Mouse (Mus musculus): ENCODE measurements around the gene Spock1. TPM values are rescaled to one million over a fixed set of nuclear protein-coding genes. Genes with fewer than 3 reads are reported as not detected.

Gene Spock1
- polyA plus RNA-seq, 1 experiment = 0.50 TPM

DNA sequence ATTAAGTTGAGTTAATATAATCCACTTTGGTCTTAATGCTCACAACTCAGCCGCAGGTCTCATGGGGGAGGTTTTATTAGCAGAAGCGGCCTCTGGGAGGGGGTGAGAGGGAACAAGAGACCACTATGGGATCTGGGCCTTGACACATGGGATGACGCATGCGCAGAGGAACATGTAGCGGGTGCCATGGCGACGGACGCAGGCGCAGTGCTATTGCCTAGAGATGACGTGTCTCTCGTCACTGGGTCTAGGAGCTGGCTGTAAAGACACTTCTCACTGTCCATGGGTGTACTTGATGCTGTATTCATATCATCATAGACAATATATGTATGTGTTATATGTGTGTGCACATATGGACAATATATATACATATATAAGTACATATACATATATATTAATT lies 29.3 kb downstream of the Spock1 start:
- no peaks in the 10 kb centered on the region for H3K79me3 ChIP-seq (ENCODE audit: low read depth)
- H3K79me2 ChIP-seq (ENCODE audit: control insufficient read depth, insufficient read depth) = no peaks in the 10 kb centered on the region
- no peak for TF ChIP-seq MAX (IDR thresholded peaks at IDR 0.05)
- no peak for TF ChIP-seq FOSL1 (IDR thresholded peaks at IDR 0.05; ENCODE audit: insufficient read depth, low read length, poor library complexity, severe bottlenecking)
- no peak for TF ChIP-seq MYOG (IDR thresholded peaks at IDR 0.05; ENCODE audit: control insufficient read depth, extremely low read depth, insufficient read length)
- no peak for TF ChIP-seq CEBPB (IDR thresholded peaks at IDR 0.05; ENCODE audit: low read depth)
- TF ChIP-seq CTCF (IDR thresholded peaks at IDR 0.05; ENCODE audit: control insufficient read depth, insufficient read depth, insufficient read length) = no peak
- TF ChIP-seq MYOD1 (IDR thresholded peaks at IDR 0.05; ENCODE audit: control insufficient read depth, insufficient read length, low read depth) = no peak
- no peak for TF ChIP-seq USF1 (IDR thresholded peaks at IDR 0.05; ENCODE audit: low read depth)
- H3K27me3 ChIP-seq (ENCODE audit: control insufficient read depth, insufficient read depth, insufficient read length) = no peaks in the 10 kb centered on the region
- no peaks in the 10 kb centered on the region for H3K36me3 ChIP-seq (ENCODE audit: control insufficient read depth, insufficient read depth)
- H3K4me3 ChIP-seq (ENCODE audit: insufficient read depth, poor library complexity, severe bottlenecking) = no peak overlapping the region
- no peak overlapping the region for H3ac ChIP-seq (ENCODE audit: control insufficient read depth, insufficient read length, low read depth)

DNA sequence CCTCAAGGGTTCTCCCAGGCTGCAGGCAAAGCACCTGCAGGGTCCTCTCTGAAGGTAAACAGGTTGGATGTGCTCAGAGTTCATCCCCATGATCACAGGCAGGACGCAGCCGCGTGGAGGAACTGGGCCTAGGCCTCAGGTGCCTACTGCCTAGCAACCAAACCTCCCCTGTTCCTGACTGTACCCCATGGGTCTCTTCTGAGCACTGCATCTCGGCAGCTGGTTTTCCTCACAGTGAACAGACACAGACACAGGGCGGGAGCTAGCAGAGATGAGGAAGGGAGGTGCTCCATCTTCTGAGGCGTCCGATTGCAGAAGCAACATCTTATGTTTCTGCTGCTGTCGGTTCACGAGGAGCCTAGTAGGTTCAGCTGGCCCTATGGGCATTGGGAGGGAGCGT lies 30.4 kb downstream of the Spock1 start:
- H3K79me3 ChIP-seq (ENCODE audit: low read depth) = no peaks in the 10 kb centered on the region
- TF ChIP-seq USF1 (IDR thresholded peaks at IDR 0.05; ENCODE audit: low read depth) (no peak), CTCF (IDR thresholded peaks at IDR 0.05; ENCODE audit: control insufficient read depth, insufficient read depth, insufficient read length) (no peak), MAX (IDR thresholded peaks at IDR 0.05) (no peak), FOSL1 (IDR thresholded peaks at IDR 0.05; ENCODE audit: insufficient read depth, low read length, poor library complexity, severe bottlenecking) (no peak), MYOG (IDR thresholded peaks at IDR 0.05; ENCODE audit: control insufficient read depth, extremely low read depth, insufficient read length) (no peak), CEBPB (IDR thresholded peaks at IDR 0.05; ENCODE audit: low read depth) (no peak), MYOD1 (IDR thresholded peaks at IDR 0.05; ENCODE audit: control insufficient read depth, insufficient read length, low read depth) (no peak)
- H3K27me3 ChIP-seq (ENCODE audit: control insufficient read depth, insufficient read depth, insufficient read length) = no peaks in the 10 kb centered on the region
- no peak overlapping the region for H3K4me3 ChIP-seq (ENCODE audit: insufficient read depth, poor library complexity, severe bottlenecking)
- H3K79me2 ChIP-seq (ENCODE audit: control insufficient read depth, insufficient read depth) = no peaks in the 10 kb centered on the region
- H3K36me3 ChIP-seq (ENCODE audit: control insufficient read depth, insufficient read depth) = no peaks in the 10 kb centered on the region
- H3ac ChIP-seq (ENCODE audit: control insufficient read depth, insufficient read length, low read depth) = no peak overlapping the region

DNA sequence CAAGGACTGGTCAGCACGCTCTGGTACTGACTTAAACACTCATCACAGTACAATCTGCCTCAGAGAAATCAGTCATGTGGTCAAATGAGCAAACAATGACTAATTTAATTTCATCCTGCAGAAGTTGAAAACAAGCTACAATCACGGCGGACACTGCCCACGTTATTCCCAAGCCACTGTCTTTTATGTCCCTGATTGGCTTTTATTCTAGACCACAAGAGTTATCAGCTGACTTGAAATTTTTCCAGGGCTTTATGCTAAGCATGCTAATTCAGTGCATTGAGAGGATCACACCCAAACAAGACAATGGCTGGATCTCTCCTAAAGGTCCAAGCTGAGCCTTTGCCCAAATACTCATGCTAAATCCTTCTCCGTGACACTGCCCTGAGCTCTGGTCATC lies 31.2 kb downstream of the Spock1 start:
- TF ChIP-seq USF1 (IDR thresholded peaks at IDR 0.05; ENCODE audit: low read depth) (peak; percentile 50), MYOD1 (IDR thresholded peaks at IDR 0.05; ENCODE audit: control insufficient read depth, insufficient read length, low read depth) (no peak), CTCF (IDR thresholded peaks at IDR 0.05; ENCODE audit: control insufficient read depth, insufficient read depth, insufficient read length) (no peak), MAX (IDR thresholded peaks at IDR 0.05) (no peak), CEBPB (IDR thresholded peaks at IDR 0.05; ENCODE audit: low read depth) (no peak), MYOG (IDR thresholded peaks at IDR 0.05; ENCODE audit: control insufficient read depth, extremely low read depth, insufficient read length) (no peak), FOSL1 (IDR thresholded peaks at IDR 0.05; ENCODE audit: insufficient read depth, low read length, poor library complexity, severe bottlenecking) (no peak)
- no peak overlapping the region for H3K4me3 ChIP-seq (ENCODE audit: insufficient read depth, poor library complexity, severe bottlenecking)

DNA sequence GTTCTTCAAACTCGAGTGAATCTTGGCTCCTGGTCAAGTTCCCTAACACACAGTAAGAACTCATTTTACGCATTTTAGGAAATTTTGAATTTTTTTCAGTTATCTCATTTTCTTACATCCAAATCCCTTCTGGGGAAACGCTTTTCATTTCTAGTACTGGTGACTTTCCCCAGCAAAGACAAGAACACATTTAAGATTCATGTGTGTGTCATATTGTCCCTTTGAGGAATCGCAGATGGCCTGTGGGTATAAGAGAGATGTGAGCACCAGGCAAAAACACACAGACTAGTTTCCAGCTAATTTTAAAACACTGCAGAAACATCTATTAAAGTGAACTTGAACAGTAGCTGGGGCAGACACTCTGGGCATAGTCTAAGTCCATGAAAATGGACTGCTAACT lies 38.1 kb downstream of the Spock1 start:
- Histone ChIP-seq H3K36me3 (ENCODE audit: control insufficient read depth, insufficient read depth) (no peaks in the 10 kb centered on the region), H3K27me3 (ENCODE audit: control insufficient read depth, insufficient read depth, insufficient read length) (no peaks in the 10 kb centered on the region), H3ac (ENCODE audit: control insufficient read depth, insufficient read length, low read depth) (no peak overlapping the region), H3K79me3 (ENCODE audit: low read depth) (no peaks in the 10 kb centered on the region), H3K4me3 (ENCODE audit: insufficient read depth, poor library complexity, severe bottlenecking) (no peak overlapping the region), H3K79me2 (ENCODE audit: control insufficient read depth, insufficient read depth) (no peaks in the 10 kb centered on the region)
- no peak for TF ChIP-seq CEBPB (IDR thresholded peaks at IDR 0.05; ENCODE audit: low read depth)
- TF ChIP-seq MYOG (IDR thresholded peaks at IDR 0.05; ENCODE audit: control insufficient read depth, extremely low read depth, insufficient read length) = no peak
- TF ChIP-seq CTCF (IDR thresholded peaks at IDR 0.05; ENCODE audit: control insufficient read depth, insufficient read depth, insufficient read length) = no peak
- TF ChIP-seq FOSL1 (IDR thresholded peaks at IDR 0.05; ENCODE audit: insufficient read depth, low read length, poor library complexity, severe bottlenecking) = no peak
- TF ChIP-seq MAX (IDR thresholded peaks at IDR 0.05) = no peak

More for the DNA sequence above, 31.2 kb downstream of the Spock1 start:
- Histone ChIP-seq H3ac (ENCODE audit: control insufficient read depth, insufficient read length, low read depth) (no peak overlapping the region), H3K36me3 (ENCODE audit: control insufficient read depth, insufficient read depth) (no peaks in the 10 kb centered on the region), H3K79me2 (ENCODE audit: control insufficient read depth, insufficient read depth) (no peaks in the 10 kb centered on the region), H3K27me3 (ENCODE audit: control insufficient read depth, insufficient read depth, insufficient read length) (no peaks in the 10 kb centered on the region), H3K79me3 (ENCODE audit: low read depth) (no peaks in the 10 kb centered on the region)

DNA sequence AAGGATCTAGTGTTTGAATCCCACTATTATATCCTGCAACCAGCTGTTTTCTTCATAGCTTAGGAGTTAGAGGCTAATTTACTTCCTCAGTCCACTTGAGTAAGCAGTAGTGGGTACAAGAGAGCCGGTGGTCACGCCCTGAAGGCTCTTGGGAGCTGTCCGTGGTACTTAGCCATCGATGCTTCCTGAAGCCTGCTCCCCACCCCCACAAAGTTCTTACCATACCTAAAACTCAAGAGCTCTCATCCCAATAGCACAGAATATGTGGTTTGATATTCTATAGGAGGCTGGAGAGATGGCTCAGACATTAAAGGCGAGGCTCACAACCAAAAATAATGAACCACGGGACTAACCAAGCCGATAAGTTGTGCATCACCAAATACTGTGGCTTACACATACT lies 40.5 kb downstream of the Spock1 start:
- TF ChIP-seq MAX (IDR thresholded peaks at IDR 0.05) = no peak
- no peak for TF ChIP-seq FOSL1 (IDR thresholded peaks at IDR 0.05; ENCODE audit: insufficient read depth, low read length, poor library complexity, severe bottlenecking)
- no peak for TF ChIP-seq USF1 (IDR thresholded peaks at IDR 0.05; ENCODE audit: low read depth)
- TF ChIP-seq MYOG (IDR thresholded peaks at IDR 0.05; ENCODE audit: control insufficient read depth, extremely low read depth, insufficient read length) = no peak
- TF ChIP-seq CEBPB (IDR thresholded peaks at IDR 0.05; ENCODE audit: low read depth) = no peak
- TF ChIP-seq MYOD1 (IDR thresholded peaks at IDR 0.05; ENCODE audit: control insufficient read depth, insufficient read length, low read depth) = no peak
- TF ChIP-seq CTCF (IDR thresholded peaks at IDR 0.05; ENCODE audit: control insufficient read depth, insufficient read depth, insufficient read length) = no peak
- Histone ChIP-seq H3K79me2 (ENCODE audit: control insufficient read depth, insufficient read depth) (no peaks in the 10 kb centered on the region), H3K27me3 (ENCODE audit: control insufficient read depth, insufficient read depth, insufficient read length) (no peaks in the 10 kb centered on the region), H3K36me3 (ENCODE audit: control insufficient read depth, insufficient read depth) (no peaks in the 10 kb centered on the region), H3ac (ENCODE audit: control insufficient read depth, insufficient read length, low read depth) (no peak overlapping the region), H3K79me3 (ENCODE audit: low read depth) (no peaks in the 10 kb centered on the region), H3K4me3 (ENCODE audit: insufficient read depth, poor library complexity, severe bottlenecking) (no peak overlapping the region)

DNA sequence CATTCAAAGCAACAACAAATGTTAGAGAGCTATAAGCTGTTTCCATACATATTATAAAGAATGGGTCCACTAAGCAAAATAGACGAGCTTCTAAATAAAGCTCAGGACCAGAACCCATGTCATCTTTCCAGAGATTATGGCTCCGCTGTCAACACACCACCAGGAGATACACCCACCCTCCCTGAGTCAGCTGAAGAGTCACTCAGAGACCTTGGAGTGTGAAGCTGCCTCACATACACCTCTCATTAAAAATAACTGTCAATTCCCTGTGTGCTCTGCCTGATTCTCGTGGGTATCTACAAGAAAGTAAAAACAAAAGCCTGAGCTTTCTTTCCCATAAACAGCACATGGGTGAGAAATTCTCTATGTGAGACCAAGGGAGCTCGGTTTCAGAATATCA lies 43.1 kb downstream of the Spock1 start:
- Histone ChIP-seq H3K27me3 (ENCODE audit: control insufficient read depth, insufficient read depth, insufficient read length) (no peaks in the 10 kb centered on the region), H3K36me3 (ENCODE audit: control insufficient read depth, insufficient read depth) (no peaks in the 10 kb centered on the region), H3K4me3 (ENCODE audit: insufficient read depth, poor library complexity, severe bottlenecking) (no peak overlapping the region), H3ac (ENCODE audit: control insufficient read depth, insufficient read length, low read depth) (no peak overlapping the region), H3K79me2 (ENCODE audit: control insufficient read depth, insufficient read depth) (no peaks in the 10 kb centered on the region), H3K79me3 (ENCODE audit: low read depth) (no peaks in the 10 kb centered on the region)
- no peak for TF ChIP-seq CEBPB (IDR thresholded peaks at IDR 0.05; ENCODE audit: low read depth)
- TF ChIP-seq MAX (IDR thresholded peaks at IDR 0.05) = no peak
- no peak for TF ChIP-seq CTCF (IDR thresholded peaks at IDR 0.05; ENCODE audit: control insufficient read depth, insufficient read depth, insufficient read length)
- TF ChIP-seq USF1 (IDR thresholded peaks at IDR 0.05; ENCODE audit: low read depth) = no peak
- no peak for TF ChIP-seq MYOG (IDR thresholded peaks at IDR 0.05; ENCODE audit: control insufficient read depth, extremely low read depth, insufficient read length)
- TF ChIP-seq MYOD1 (IDR thresholded peaks at IDR 0.05; ENCODE audit: control insufficient read depth, insufficient read length, low read depth) = no peak
- no peak for TF ChIP-seq FOSL1 (IDR thresholded peaks at IDR 0.05; ENCODE audit: insufficient read depth, low read length, poor library complexity, severe bottlenecking)
